Mouse (Mus musculus) kidney, embryonic 15.5 days (tissue): Measurements from ENCODE around the gene Slc35b1. TPM values are rescaled to one million over a fixed set of nuclear protein-coding genes. Genes with fewer than 3 reads are reported as not detected.

Source experiments
- ATAC-seq: fragments of 200-750 bp; cut with Nextera tagmentation; replicated peaks from 2 replicates; pipeline ENCODE4 v1.8.0; 2017; ENCODE audit warnings: moderate TSS enrichment; ENCODE audit not compliant: low FRiP score
- H3K27ac ChIP-seq: fragments of 300-500 bp; sonication (generic); 2 replicates; pipeline ENCODE4 v1.5.1; 2015; ENCODE audit warnings: mild to moderate bottlenecking, inconsistent platforms
- H3K27me3 ChIP-seq: fragments of 300-500 bp; sonication (generic); 2 replicates; pipeline ENCODE4 v1.6.1; 2015; ENCODE audit warnings: inconsistent platforms
- H3K36me3 ChIP-seq: fragments of 300-500 bp; sonication (generic); 2 replicates; pipeline ENCODE4 v1.6.1; 2015; ENCODE audit warnings: inconsistent platforms
- H3K4me1 ChIP-seq: fragments of 300-500 bp; sonication (generic); 2 replicates; pipeline ENCODE4 v1.6.1; 2015; ENCODE audit warnings: inconsistent platforms
- H3K4me2 ChIP-seq: fragments of 300-500 bp; sonication (generic); 2 replicates; pipeline ENCODE4 v1.6.1; 2015; ENCODE audit warnings: moderate library complexity, mild to moderate bottlenecking, inconsistent platforms
- H3K4me3 ChIP-seq: fragments of 300-500 bp; sonication (generic); replicated peaks from 2 replicates; pipeline ENCODE4 v1.5.1; 2015; ENCODE audit warnings: mild to moderate bottlenecking, inconsistent platforms
- H3K9ac ChIP-seq: fragments of 300-500 bp; sonication (generic); 2 replicates; pipeline ENCODE4 v1.6.1; 2015; ENCODE audit warnings: mild to moderate bottlenecking, inconsistent platforms
- H3K9me3 ChIP-seq: fragments of 300-500 bp; sonication (generic); replicated peaks from 2 replicates; pipeline ENCODE4 v1.6.1; 2016; ENCODE audit warnings: inconsistent platforms
- WGBS: fragments of 180-500 bp; shearing (Covaris S2); methylation state at CpG from one replicate; pipeline ENCODE4 v1.1.7; 2015; ENCODE audit warnings: mixed read lengths; 5-methylcytosine and 5-hydroxymethylcytosine counted together
- polyA plus RNA-seq: library from polyadenylated mRNA; unstranded; fragments of >200 nt; fragmentation: Nextera tagmentation; extraction: Ambion mirVana; gene quantifications from 2 replicates; pipeline ENCODE4 v1.2.1, GENCODE M21; 2015

Slc35b1 gene
- polyA plus RNA-seq, 1 experiment from 2014 or later: 92.8 TPM

- Histone ChIP-seq H3K27ac (no peak overlapping the region), H3K9me3 (no peaks in the 10 kb centered on the region), H3K4me2 (no peak overlapping the region), H3K4me1 (peaks cover 26% of the 10 kb centered on the region), H3K36me3 (peaks cover 15% of the 10 kb centered on the region), H3K27me3 (no peaks in the 10 kb centered on the region), H3K4me3 (no peak overlapping the region), H3K9ac (no peak overlapping the region)
- 80% methylated on average over 8 of the region's 8 CpGs for WGBS
- no peak for ATAC-seq
These were observed 16.2 kb upstream of the Slc35b1 start for GRCm38 (mm10) chr11:95368231-95368823.

GRCm38 (mm10) chr11:95368871-95369270, 15.6 kb upstream of the Slc35b1 start:
- Histone ChIP-seq H3K36me3 (peaks cover 20% of the 10 kb centered on the region), H3K4me3 (no peak overlapping the region), H3K9ac (no peak overlapping the region), H3K4me2 (no peak overlapping the region), H3K27ac (no peak overlapping the region), H3K27me3 (no peaks in the 10 kb centered on the region), H3K4me1 (peaks cover 26% of the 10 kb centered on the region), H3K9me3 (no peaks in the 10 kb centered on the region)
- ATAC-seq: no peak
- WGBS: 88% methylated on average over 4 of the region's 4 CpGs

GRCm38 (mm10) chr11:95369964-95370890, 14.3 kb upstream of the Slc35b1 start:
- Histone ChIP-seq H3K4me1 (peaks cover 25% of the 10 kb centered on the region), H3K36me3 (peaks cover 30% of the 10 kb centered on the region), H3K27me3 (no peaks in the 10 kb centered on the region), H3K27ac (peak overlapping the region; percentile 61; the same call in 1 of the 2 replicates), H3K4me3 (no peak overlapping the region), H3K9ac (no peak overlapping the region), H3K4me2 (no peak overlapping the region), H3K9me3 (no peaks in the 10 kb centered on the region)
- WGBS: 52% methylated on average over 15 of the region's 15 CpGs
- ATAC-seq: 0 out of 2 replicates have a peak, but pooled peaks have one; percentile 24

- no peak for ATAC-seq
- WGBS: 89% methylated on average over 7 of the region's 7 CpGs
These were observed 13.3 kb upstream of the Slc35b1 start for GRCm38 (mm10) chr11:95371182-95371581.

GRCm38 (mm10) chr11:95378926-95379325, 5.6 kb upstream of the Slc35b1 start:
- no peaks in the 10 kb centered on the region for H3K4me1 ChIP-seq
- H3K4me3 ChIP-seq: no peak overlapping the region
- WGBS: 80% methylated on average over 9 of the region's 9 CpGs
- no peak overlapping the region for H3K4me2 ChIP-seq
- no peaks in the 10 kb centered on the region for H3K9me3 ChIP-seq
- peaks cover 72% of the 10 kb centered on the region for H3K36me3 ChIP-seq
- H3K27ac ChIP-seq: no peak overlapping the region
- no peaks in the 10 kb centered on the region for H3K27me3 ChIP-seq
- no peak overlapping the region for H3K9ac ChIP-seq
- no peak for ATAC-seq

More at GRCm38 (mm10) chr11:95371182-95371581, 13.3 kb upstream of the Slc35b1 start:
- Histone ChIP-seq H3K9me3 (no peaks in the 10 kb centered on the region), H3K9ac (no peak overlapping the region), H3K36me3 (peaks cover 40% of the 10 kb centered on the region), H3K4me3 (no peak overlapping the region), H3K4me2 (no peak overlapping the region), H3K27ac (no peak overlapping the region), H3K27me3 (no peaks in the 10 kb centered on the region), H3K4me1 (peaks cover 17% of the 10 kb centered on the region)

GRCm38 (mm10) chr11:95379552-95379951, 4.9 kb upstream of the Slc35b1 start:
- ATAC-seq: no peak
- 68% methylated on average over 5 of the region's 5 CpGs for whole genome bisulfite sequencing
- H3K4me2 ChIP-seq: no peak overlapping the region

GRCm38 (mm10) chr11:95380711-95381110, 3.8 kb upstream of the Slc35b1 start:
- no peak overlapping the region for H3K4me2 ChIP-seq
- 92% methylated on average over 7 of the region's 7 CpGs for WGBS
- H3K9ac ChIP-seq: no peak overlapping the region
- ATAC-seq: no peak
- peaks cover 7% of the 10 kb centered on the region for H3K4me1 ChIP-seq
- no peaks in the 10 kb centered on the region for H3K9me3 ChIP-seq
- no peaks in the 10 kb centered on the region for H3K27me3 ChIP-seq
- no peak overlapping the region for H3K27ac ChIP-seq
- H3K36me3 ChIP-seq: peaks cover 57% of the 10 kb centered on the region
- no peak overlapping the region for H3K4me3 ChIP-seq

More at GRCm38 (mm10) chr11:95379552-95379951, 4.9 kb upstream of the Slc35b1 start:
- Histone ChIP-seq H3K27ac (no peak overlapping the region), H3K4me1 (0 out of 2 replicates have a peak, but pooled peaks cover 3% of the 10 kb centered on the region), H3K4me3 (no peak overlapping the region), H3K9me3 (no peaks in the 10 kb centered on the region), H3K27me3 (no peaks in the 10 kb centered on the region), H3K36me3 (peaks cover 67% of the 10 kb centered on the region), H3K9ac (no peak overlapping the region)

- WGBS: 88% methylated on average over 1 of the region's 1 CpGs
- no peak overlapping the region for H3K9ac ChIP-seq
- H3K9me3 ChIP-seq: no peaks in the 10 kb centered on the region
- peaks cover 12% of the 10 kb centered on the region for H3K4me1 ChIP-seq
- no peak overlapping the region for H3K4me2 ChIP-seq
- no peak for ATAC-seq
- H3K27ac ChIP-seq: no peak overlapping the region
- no peaks in the 10 kb centered on the region for H3K27me3 ChIP-seq
- no peak overlapping the region for H3K4me3 ChIP-seq
- H3K36me3 ChIP-seq: peaks cover 53% of the 10 kb centered on the region
These were observed 3.3 kb upstream of the Slc35b1 start for GRCm38 (mm10) chr11:95381146-95381545.

GRCm38 (mm10) chr11:95383331-95383986, 1.0 kb upstream of the Slc35b1 start:
- Histone ChIP-seq H3K27me3 (no peaks in the 10 kb centered on the region), H3K4me1 (peaks cover 14% of the 10 kb centered on the region), H3K9ac (no peak overlapping the region), H3K9me3 (no peaks in the 10 kb centered on the region), H3K4me3 (no peak overlapping the region), H3K4me2 (no peak overlapping the region), H3K36me3 (peaks cover 55% of the 10 kb centered on the region), H3K27ac (no peak overlapping the region)
- ATAC-seq: no peak
- 82% methylated on average over 5 of the region's 5 CpGs for whole genome bisulfite sequencing

- Histone ChIP-seq H3K36me3 (peaks cover 55% of the 10 kb centered on the region), H3K4me1 (peaks cover 14% of the 10 kb centered on the region), H3K27ac (0 out of 2 replicates have a peak overlapping the region, but pooled peaks have one; percentile 34), H3K9me3 (no peaks in the 10 kb centered on the region), H3K4me3 (peak overlapping the region; percentile 72), H3K4me2 (peak overlapping the region; percentile 61), H3K27me3 (no peaks in the 10 kb centered on the region), H3K9ac (no peak overlapping the region)
- WGBS: 40% methylated on average over 9 of the region's 9 CpGs
- no peak for ATAC-seq
These were observed 531 bp upstream of the Slc35b1 start for GRCm38 (mm10) chr11:95384004-95384318.

GRCm38 (mm10) chr11:95384973-95385320, 455 bp downstream of the Slc35b1 start:
- 0 out of 2 replicates have a peak, but pooled peaks have one; percentile 7 for ATAC-seq

GRCm38 (mm10) chr11:95387354-95387753, 2.9 kb downstream of the Slc35b1 start:
- Histone ChIP-seq H3K4me2 (no peak overlapping the region), H3K9ac (no peak overlapping the region), H3K4me1 (peaks cover 14% of the 10 kb centered on the region), H3K9me3 (no peaks in the 10 kb centered on the region), H3K36me3 (peaks cover 63% of the 10 kb centered on the region), H3K4me3 (no peak overlapping the region), H3K27ac (no peak overlapping the region), H3K27me3 (no peaks in the 10 kb centered on the region)
- no peak for ATAC-seq
- WGBS: 86% methylated on average over 7 of the region's 7 CpGs

More at GRCm38 (mm10) chr11:95384973-95385320, 455 bp downstream of the Slc35b1 start:
- Histone ChIP-seq H3K4me2 (peak overlapping the region; percentile 61), H3K4me3 (peak overlapping the region; percentile 72), H3K4me1 (peaks cover 14% of the 10 kb centered on the region), H3K27me3 (no peaks in the 10 kb centered on the region), H3K36me3 (peaks cover 59% of the 10 kb centered on the region), H3K9ac (peak overlapping the region; percentile 75), H3K27ac (peak overlapping the region; percentile 88), H3K9me3 (no peaks in the 10 kb centered on the region)
- WGBS: 0% methylated on average over 14 of the region's 14 CpGs
